Mouse (Mus musculus): ENCODE results near the gene Vsnl1. TPM values are rescaled to one million over a fixed set of nuclear protein-coding genes. Genes with fewer than 3 reads are reported as not detected.

Vsnl1 gene
- polyA plus RNA-seq, 1 experiment: not detected

- H3K27me3 ChIP-seq (ENCODE audit: control insufficient read depth, insufficient read depth, low read length): no peaks in the 10 kb centered on the region
- H3K36me3 ChIP-seq (ENCODE audit: control insufficient read depth, insufficient read depth, low read length): no peaks in the 10 kb centered on the region
- no peak overlapping the region for H3K27ac ChIP-seq (ENCODE audit: control insufficient read depth, insufficient read depth, low read depth, low read length)
- no peaks in the 10 kb centered on the region for H3K4me1 ChIP-seq (ENCODE audit: control insufficient read depth, insufficient read depth, low read length)
- H3K4me3 ChIP-seq (ENCODE audit: control insufficient read depth, low read depth, low read length): no peak overlapping the region
- no peak for TF ChIP-seq CTCF (IDR thresholded peaks at IDR 0.05; ENCODE audit: control insufficient read depth, insufficient read depth, insufficient replicate concordance, low read depth, low read length)
- TF ChIP-seq POLR2A (IDR thresholded peaks at IDR 0.05; ENCODE audit: control insufficient read depth, low read depth, low read length): no peak
These were observed 28.7 kb downstream of the Vsnl1 start for GRCm38 (mm10) chr12:11407679-11408078.

- Histone ChIP-seq H3K4me3 (ENCODE audit: control insufficient read depth, low read depth, low read length) (no peak overlapping the region), H3K4me1 (ENCODE audit: control insufficient read depth, insufficient read depth, low read length) (no peaks in the 10 kb centered on the region), H3K27me3 (ENCODE audit: control insufficient read depth, insufficient read depth, low read length) (no peaks in the 10 kb centered on the region), H3K36me3 (ENCODE audit: control insufficient read depth, insufficient read depth, low read length) (no peaks in the 10 kb centered on the region), H3K27ac (ENCODE audit: control insufficient read depth, insufficient read depth, low read depth, low read length) (no peak overlapping the region)
- no peak for TF ChIP-seq CTCF (IDR thresholded peaks at IDR 0.05; ENCODE audit: control insufficient read depth, insufficient read depth, insufficient replicate concordance, low read depth, low read length)
- TF ChIP-seq POLR2A (IDR thresholded peaks at IDR 0.05; ENCODE audit: control insufficient read depth, low read depth, low read length): no peak
These were observed 37.6 kb downstream of the Vsnl1 start for GRCm38 (mm10) chr12:11398791-11399190.

GRCm38 (mm10) chr12:11397029-11397428 is 39.4 kb downstream of the Vsnl1 start:
- no peaks in the 10 kb centered on the region for H3K27me3 ChIP-seq (ENCODE audit: control insufficient read depth, insufficient read depth, low read length)
- H3K36me3 ChIP-seq (ENCODE audit: control insufficient read depth, insufficient read depth, low read length): no peaks in the 10 kb centered on the region
- no peaks in the 10 kb centered on the region for H3K4me1 ChIP-seq (ENCODE audit: control insufficient read depth, insufficient read depth, low read length)
- no peak overlapping the region for H3K27ac ChIP-seq (ENCODE audit: control insufficient read depth, insufficient read depth, low read depth, low read length)
- no peak for TF ChIP-seq POLR2A (IDR thresholded peaks at IDR 0.05; ENCODE audit: control insufficient read depth, low read depth, low read length)
- TF ChIP-seq CTCF (IDR thresholded peaks at IDR 0.05; ENCODE audit: control insufficient read depth, insufficient read depth, insufficient replicate concordance, low read depth, low read length): no peak
- no peak overlapping the region for H3K4me3 ChIP-seq (ENCODE audit: control insufficient read depth, low read depth, low read length)

GRCm38 (mm10) chr12:11395470-11395869 is 40.9 kb downstream of the Vsnl1 start:
- H3K36me3 ChIP-seq (ENCODE audit: control insufficient read depth, insufficient read depth, low read length): no peaks in the 10 kb centered on the region
- no peak overlapping the region for H3K27ac ChIP-seq (ENCODE audit: control insufficient read depth, insufficient read depth, low read depth, low read length)
- no peaks in the 10 kb centered on the region for H3K4me1 ChIP-seq (ENCODE audit: control insufficient read depth, insufficient read depth, low read length)
- no peaks in the 10 kb centered on the region for H3K27me3 ChIP-seq (ENCODE audit: control insufficient read depth, insufficient read depth, low read length)
- TF ChIP-seq POLR2A (IDR thresholded peaks at IDR 0.05; ENCODE audit: control insufficient read depth, low read depth, low read length) (no peak), CTCF (IDR thresholded peaks at IDR 0.05; ENCODE audit: control insufficient read depth, insufficient read depth, insufficient replicate concordance, low read depth, low read length) (no peak)
- H3K4me3 ChIP-seq (ENCODE audit: control insufficient read depth, low read depth, low read length): no peak overlapping the region

- no peak for TF ChIP-seq CTCF (IDR thresholded peaks at IDR 0.05; ENCODE audit: control insufficient read depth, insufficient read depth, insufficient replicate concordance, low read depth, low read length)
- TF ChIP-seq POLR2A (IDR thresholded peaks at IDR 0.05; ENCODE audit: control insufficient read depth, low read depth, low read length): no peak
- Histone ChIP-seq H3K36me3 (ENCODE audit: control insufficient read depth, insufficient read depth, low read length) (no peaks in the 10 kb centered on the region), H3K4me1 (ENCODE audit: control insufficient read depth, insufficient read depth, low read length) (no peaks in the 10 kb centered on the region), H3K27me3 (ENCODE audit: control insufficient read depth, insufficient read depth, low read length) (no peaks in the 10 kb centered on the region), H3K27ac (ENCODE audit: control insufficient read depth, insufficient read depth, low read depth, low read length) (no peak overlapping the region), H3K4me3 (ENCODE audit: control insufficient read depth, low read depth, low read length) (no peak overlapping the region)
These were observed 43.9 kb downstream of the Vsnl1 start for GRCm38 (mm10) chr12:11392525-11392924.

- Histone ChIP-seq H3K27me3 (ENCODE audit: control insufficient read depth, insufficient read depth, low read length) (no peaks in the 10 kb centered on the region), H3K4me3 (ENCODE audit: control insufficient read depth, low read depth, low read length) (no peak overlapping the region), H3K27ac (ENCODE audit: control insufficient read depth, insufficient read depth, low read depth, low read length) (no peak overlapping the region), H3K36me3 (ENCODE audit: control insufficient read depth, insufficient read depth, low read length) (no peaks in the 10 kb centered on the region), H3K4me1 (ENCODE audit: control insufficient read depth, insufficient read depth, low read length) (no peaks in the 10 kb centered on the region)
- TF ChIP-seq POLR2A (IDR thresholded peaks at IDR 0.05; ENCODE audit: control insufficient read depth, low read depth, low read length) (no peak), CTCF (IDR thresholded peaks at IDR 0.05; ENCODE audit: control insufficient read depth, insufficient read depth, insufficient replicate concordance, low read depth, low read length) (no peak)
These were observed 45.0 kb downstream of the Vsnl1 start for GRCm38 (mm10) chr12:11391244-11391949.

GRCm38 (mm10) chr12:11389141-11389540 is 47.3 kb downstream of the Vsnl1 start:
- no peak for TF ChIP-seq CTCF (IDR thresholded peaks at IDR 0.05; ENCODE audit: control insufficient read depth, insufficient read depth, insufficient replicate concordance, low read depth, low read length)
- no peaks in the 10 kb centered on the region for H3K36me3 ChIP-seq (ENCODE audit: control insufficient read depth, insufficient read depth, low read length)
- H3K27ac ChIP-seq (ENCODE audit: control insufficient read depth, insufficient read depth, low read depth, low read length): no peak overlapping the region
- no peak overlapping the region for H3K4me3 ChIP-seq (ENCODE audit: control insufficient read depth, low read depth, low read length)
- H3K27me3 ChIP-seq (ENCODE audit: control insufficient read depth, insufficient read depth, low read length): no peaks in the 10 kb centered on the region
- H3K4me1 ChIP-seq (ENCODE audit: control insufficient read depth, insufficient read depth, low read length): no peaks in the 10 kb centered on the region
